Mouse (Mus musculus): ENCODE data around the gene Kdm2a. TPM values are rescaled to one million over a fixed set of nuclear protein-coding genes. Genes with fewer than 3 reads are reported as not detected.

The Kdm2a gene
- polyA plus RNA-seq, 1 experiment = 210 TPM

GRCm38 (mm10) chr19:4398630-4398948, 504 bp upstream of the Kdm2a start:
- no peak overlapping the region for H3K27ac ChIP-seq (ENCODE audit: control insufficient read depth, insufficient read depth, low read length)
- peak overlapping the region; percentile 73 for H3K4me3 ChIP-seq (ENCODE audit: control insufficient read depth, insufficient read depth, low read length)
- H3K4me1 ChIP-seq (replicated peaks; ENCODE audit: control insufficient read depth, insufficient read depth, low read length) = peaks cover 7% of the 10 kb centered on the region
- 64% methylated on average over 8 of the region's 8 CpGs for WGBS
- H3K27me3 ChIP-seq (ENCODE audit: control insufficient read depth, insufficient read depth, low read length) = no peaks in the 10 kb centered on the region
- no peak for DNase-seq
- TF ChIP-seq POLR2A (IDR thresholded peaks at IDR 0.05; ENCODE audit: control insufficient read depth, extremely low read depth, insufficient read depth, low read length, poor library complexity) (no peak), CTCF (IDR thresholded peaks at IDR 0.05; ENCODE audit: borderline replicate concordance, control insufficient read depth, extremely low read depth, insufficient read depth, low read length, poor library complexity) (no peak)
- no peaks in the 10 kb centered on the region; the same call in 1 of the 2 replicates for H3K36me3 ChIP-seq (ENCODE audit: control insufficient read depth, insufficient read depth, low read length)

- WGBS = under 1% methylated on average over 55 of the region's 90 CpGs
- H3K27me3 ChIP-seq (ENCODE audit: control insufficient read depth, insufficient read depth, low read length) = no peaks in the 10 kb centered on the region
- TF ChIP-seq POLR2A (IDR thresholded peaks at IDR 0.05; ENCODE audit: control insufficient read depth, extremely low read depth, insufficient read depth, low read length, poor library complexity) (peak; percentile 42; the same call in 1 of the 2 replicates), CTCF (IDR thresholded peaks at IDR 0.05; ENCODE audit: borderline replicate concordance, control insufficient read depth, extremely low read depth, insufficient read depth, low read length, poor library complexity) (no peak)
- peak overlapping the region; percentile 19; the same call in 1 of the 2 replicates for H3K27ac ChIP-seq (ENCODE audit: control insufficient read depth, insufficient read depth, low read length)
- peaks cover 7% of the 10 kb centered on the region for H3K4me1 ChIP-seq (replicated peaks; ENCODE audit: control insufficient read depth, insufficient read depth, low read length)
- DNase-seq = peak; percentile 95
- peak overlapping the region; percentile 99 for H3K4me3 ChIP-seq (ENCODE audit: control insufficient read depth, insufficient read depth, low read length)
- no peaks in the 10 kb centered on the region; the same call in 1 of the 2 replicates for H3K36me3 ChIP-seq (ENCODE audit: control insufficient read depth, insufficient read depth, low read length)
These were observed 887 bp downstream of the Kdm2a start for GRCm38 (mm10) chr19:4396998-4397797.

- H3K36me3 ChIP-seq (ENCODE audit: control insufficient read depth, insufficient read depth, low read length) = peaks cover 4% of the 10 kb centered on the region; the same call in 1 of the 2 replicates
- peak overlapping the region; percentile 99 for H3K4me3 ChIP-seq (ENCODE audit: control insufficient read depth, insufficient read depth, low read length)
- no peaks in the 10 kb centered on the region for H3K27me3 ChIP-seq (ENCODE audit: control insufficient read depth, insufficient read depth, low read length)
- H3K27ac ChIP-seq (ENCODE audit: control insufficient read depth, insufficient read depth, low read length) = peak overlapping the region; percentile 19
- H3K4me1 ChIP-seq (replicated peaks; ENCODE audit: control insufficient read depth, insufficient read depth, low read length) = peaks cover 7% of the 10 kb centered on the region
- peak; percentile 40 for DNase-seq
- under 1% methylated on average over 80 of the region's 80 CpGs for WGBS
- no peak for TF ChIP-seq POLR2A (IDR thresholded peaks at IDR 0.05; ENCODE audit: control insufficient read depth, extremely low read depth, insufficient read depth, low read length, poor library complexity)
- TF ChIP-seq CTCF (IDR thresholded peaks at IDR 0.05; ENCODE audit: borderline replicate concordance, control insufficient read depth, extremely low read depth, insufficient read depth, low read length, poor library complexity) = no peak
These were observed 1.7 kb downstream of the Kdm2a start for GRCm38 (mm10) chr19:4396081-4396997.

GRCm38 (mm10) chr19:4387276-4387675, 10.8 kb downstream of the Kdm2a start:
- H3K27me3 ChIP-seq (ENCODE audit: control insufficient read depth, insufficient read depth, low read length) = no peaks in the 10 kb centered on the region
- H3K27ac ChIP-seq (ENCODE audit: control insufficient read depth, insufficient read depth, low read length) = no peak overlapping the region
- no peaks in the 10 kb centered on the region for H3K4me1 ChIP-seq (replicated peaks; ENCODE audit: control insufficient read depth, insufficient read depth, low read length)
- TF ChIP-seq CTCF (IDR thresholded peaks at IDR 0.05; ENCODE audit: borderline replicate concordance, control insufficient read depth, extremely low read depth, insufficient read depth, low read length, poor library complexity) = no peak
- no peak for TF ChIP-seq POLR2A (IDR thresholded peaks at IDR 0.05; ENCODE audit: control insufficient read depth, extremely low read depth, insufficient read depth, low read length, poor library complexity)
- no peak overlapping the region for H3K4me3 ChIP-seq (ENCODE audit: control insufficient read depth, insufficient read depth, low read length)
- H3K36me3 ChIP-seq (ENCODE audit: control insufficient read depth, insufficient read depth, low read length) = peaks cover 36% of the 10 kb centered on the region
- DNase-seq = no peak

- Histone ChIP-seq H3K4me3 (ENCODE audit: control insufficient read depth, insufficient read depth, low read length) (no peak overlapping the region), H3K4me1 (replicated peaks; ENCODE audit: control insufficient read depth, insufficient read depth, low read length) (no peaks in the 10 kb centered on the region), H3K36me3 (ENCODE audit: control insufficient read depth, insufficient read depth, low read length) (peaks cover 33% of the 10 kb centered on the region), H3K27ac (ENCODE audit: control insufficient read depth, insufficient read depth, low read length) (no peak overlapping the region), H3K27me3 (ENCODE audit: control insufficient read depth, insufficient read depth, low read length) (no peaks in the 10 kb centered on the region)
- WGBS = 94% methylated on average over 4 of the region's 4 CpGs
- DNase-seq = no peak
- TF ChIP-seq POLR2A (IDR thresholded peaks at IDR 0.05; ENCODE audit: control insufficient read depth, extremely low read depth, insufficient read depth, low read length, poor library complexity) (no peak), CTCF (IDR thresholded peaks at IDR 0.05; ENCODE audit: borderline replicate concordance, control insufficient read depth, extremely low read depth, insufficient read depth, low read length, poor library complexity) (no peak)
These were observed 13.1 kb downstream of the Kdm2a start for GRCm38 (mm10) chr19:4385026-4385425.

- no peaks in the 10 kb centered on the region for H3K4me1 ChIP-seq (replicated peaks; ENCODE audit: control insufficient read depth, insufficient read depth, low read length)
- H3K4me3 ChIP-seq (ENCODE audit: control insufficient read depth, insufficient read depth, low read length) = no peak overlapping the region
- H3K27me3 ChIP-seq (ENCODE audit: control insufficient read depth, insufficient read depth, low read length) = no peaks in the 10 kb centered on the region
- TF ChIP-seq CTCF (IDR thresholded peaks at IDR 0.05; ENCODE audit: borderline replicate concordance, control insufficient read depth, extremely low read depth, insufficient read depth, low read length, poor library complexity) (no peak), POLR2A (IDR thresholded peaks at IDR 0.05; ENCODE audit: control insufficient read depth, extremely low read depth, insufficient read depth, low read length, poor library complexity) (no peak)
- H3K36me3 ChIP-seq (ENCODE audit: control insufficient read depth, insufficient read depth, low read length) = peaks cover 33% of the 10 kb centered on the region
- peak; percentile 10 for DNase-seq
- WGBS = 31% methylated on average over 1 of the region's 1 CpGs
- no peak overlapping the region for H3K27ac ChIP-seq (ENCODE audit: control insufficient read depth, insufficient read depth, low read length)
These were observed 13.8 kb downstream of the Kdm2a start for GRCm38 (mm10) chr19:4384322-4384721.
